Mouse (Mus musculus): ENCODE results near the gene Scn3b.

Gene Scn3b

DNA sequence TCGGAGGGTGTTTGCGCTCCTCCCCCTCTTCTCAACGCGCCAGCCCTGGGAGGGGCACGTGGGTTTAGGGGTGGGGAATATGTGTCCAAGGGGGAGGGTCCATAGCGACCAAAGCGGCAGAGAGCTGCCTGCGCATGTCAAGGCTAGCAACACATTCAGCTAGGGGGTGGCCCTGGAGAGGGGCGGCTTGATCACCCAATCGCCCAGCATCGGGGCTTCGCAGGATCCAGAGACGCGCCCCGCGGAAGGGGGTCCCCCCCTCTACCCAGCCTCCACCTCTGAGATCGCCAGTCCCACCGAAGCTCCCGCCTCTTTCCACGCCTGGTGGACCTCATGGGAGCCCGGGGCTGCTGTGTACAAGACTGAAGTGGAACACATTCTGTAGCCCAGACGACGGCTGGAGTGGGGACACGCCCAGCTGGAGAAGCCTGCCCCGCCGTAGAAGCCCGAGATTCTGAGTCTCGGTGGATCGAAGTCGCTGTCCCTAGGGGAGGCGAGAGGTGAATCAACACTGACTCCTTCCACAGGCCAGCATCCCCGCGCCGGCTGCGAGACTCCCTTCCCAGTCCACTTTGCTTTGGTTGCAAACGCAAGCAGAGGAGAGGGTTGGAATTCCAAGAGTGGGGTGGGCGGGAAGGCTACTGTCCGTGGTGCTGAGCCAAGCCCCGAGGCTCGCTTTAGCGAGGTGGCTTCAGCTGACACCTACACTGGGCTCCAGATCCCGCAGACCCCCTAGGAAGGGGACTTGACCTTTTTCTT, at the start of gene Scn3b:
Gene Scn3b, plus strand, starts transcription at position 115 of the 759 bp plus-strand sequence.
- DNase-seq (ENCODE audit: low spot score in 2 of 2) = peak; percentile 62 to 69

DNA sequence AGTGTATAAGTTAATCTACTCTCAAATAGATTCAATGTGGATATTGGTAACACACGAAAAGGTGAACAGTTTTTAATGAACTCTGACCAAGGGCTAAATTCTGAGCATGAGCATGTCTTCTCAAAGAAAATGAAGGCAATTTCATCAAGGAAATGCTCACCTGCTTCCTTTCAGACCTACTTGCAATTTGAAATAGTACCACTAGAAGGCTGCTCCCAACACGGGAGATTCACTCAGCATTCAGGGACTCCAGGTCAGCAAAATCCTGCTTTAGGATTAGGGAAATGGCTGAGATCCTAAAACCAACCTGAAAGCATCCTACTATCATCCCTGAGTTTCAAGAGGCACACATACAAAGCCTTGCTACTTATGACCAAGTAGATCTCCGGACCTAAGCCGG, 44.7 kb upstream of the Scn3b start:
- DNase-seq (ENCODE audit: low spot score in 2 of 2) = no peak

DNA sequence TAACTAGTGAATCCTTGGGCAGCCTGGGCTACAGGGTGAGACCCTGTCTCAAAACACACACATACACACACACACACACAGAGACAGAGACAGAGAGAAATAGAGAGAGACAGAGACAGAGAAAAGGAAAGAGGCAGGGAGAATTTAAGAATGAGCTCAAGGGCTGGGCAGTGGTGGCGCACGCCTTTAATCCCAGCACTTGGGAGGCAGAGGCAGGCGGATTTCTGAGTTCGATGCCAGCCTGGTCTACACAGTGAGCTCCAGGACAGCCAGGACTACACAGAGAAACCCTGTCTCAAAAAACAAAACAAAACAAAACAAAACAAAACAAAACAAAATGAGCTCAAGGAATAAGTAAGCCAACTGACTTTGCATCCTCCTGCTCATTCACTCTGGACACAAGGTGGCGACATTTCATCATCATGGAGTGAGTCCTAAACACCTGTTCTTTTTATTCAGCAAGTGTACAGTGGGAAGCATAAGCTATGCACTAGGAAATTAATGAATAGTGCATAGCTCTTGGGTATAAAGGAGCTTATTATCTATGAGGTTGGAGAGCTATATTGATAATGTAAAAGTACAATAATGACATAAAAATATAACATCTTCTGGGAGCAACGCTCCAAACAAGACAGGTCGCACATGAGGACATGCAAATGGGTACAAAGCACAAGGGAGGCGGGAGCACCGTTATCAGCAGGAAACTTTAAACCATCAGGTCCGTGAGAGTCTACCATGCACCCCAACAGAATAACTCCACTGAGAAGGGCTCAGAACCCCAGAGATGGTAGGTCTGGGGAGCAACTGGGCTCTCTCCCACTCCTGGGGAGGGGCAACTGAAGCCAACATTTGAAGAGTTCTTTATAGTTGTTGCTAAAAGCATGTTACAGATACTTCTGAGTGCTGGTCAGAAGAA, 40.9 kb upstream of the Scn3b start:
- DNase-seq (ENCODE audit: low spot score in 2 of 2) = peak in 1 of 2 experiments; percentile 26

DNA sequence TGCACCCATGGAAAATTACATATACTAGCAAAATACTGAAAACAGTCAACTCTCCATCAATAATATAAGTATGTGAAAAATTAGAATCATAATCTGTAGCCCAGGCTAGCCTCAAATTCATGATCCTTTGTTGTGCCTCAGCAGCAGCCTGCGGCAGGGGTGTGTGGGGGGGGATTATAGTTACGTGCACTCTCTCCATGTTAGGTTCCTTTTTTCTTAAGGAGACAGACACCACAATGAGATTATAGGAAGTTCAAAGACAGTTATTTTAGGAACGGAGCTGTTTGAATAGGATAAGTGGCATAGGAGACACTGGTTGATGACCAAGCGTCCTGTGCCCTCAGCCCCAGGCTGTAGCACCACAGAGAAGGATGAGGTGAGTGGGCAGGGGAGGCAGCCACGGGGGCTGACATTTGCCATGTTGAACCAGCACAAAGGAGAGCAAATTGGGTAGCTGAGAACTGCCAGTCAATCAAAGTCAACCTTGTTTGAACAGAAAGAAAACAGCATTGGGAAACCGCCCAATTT, 40.1 kb upstream of the Scn3b start:
- no peak for DNase-seq (ENCODE audit: low spot score in 2 of 2)

DNA sequence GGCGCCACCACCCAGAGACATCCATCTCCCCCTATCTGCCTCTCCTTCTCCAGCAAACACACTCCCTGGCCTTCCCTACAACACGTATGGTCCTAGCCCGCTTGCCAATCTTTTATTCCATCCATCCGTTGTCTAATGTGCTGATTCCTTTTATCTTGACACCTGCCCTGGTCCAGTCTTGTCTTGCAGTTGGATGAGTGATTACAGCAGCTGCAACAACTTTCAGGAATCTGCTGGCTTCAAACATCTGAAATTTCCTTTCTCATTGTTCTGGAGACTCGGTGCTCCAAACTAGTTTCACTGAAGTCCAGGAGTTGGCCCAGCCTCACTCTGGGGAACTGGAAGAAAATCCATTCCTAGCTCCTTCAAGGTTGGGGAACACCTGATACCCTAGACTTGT, 39.5 kb upstream of the Scn3b start:
- no peak for DNase-seq (ENCODE audit: low spot score in 2 of 2)

DNA sequence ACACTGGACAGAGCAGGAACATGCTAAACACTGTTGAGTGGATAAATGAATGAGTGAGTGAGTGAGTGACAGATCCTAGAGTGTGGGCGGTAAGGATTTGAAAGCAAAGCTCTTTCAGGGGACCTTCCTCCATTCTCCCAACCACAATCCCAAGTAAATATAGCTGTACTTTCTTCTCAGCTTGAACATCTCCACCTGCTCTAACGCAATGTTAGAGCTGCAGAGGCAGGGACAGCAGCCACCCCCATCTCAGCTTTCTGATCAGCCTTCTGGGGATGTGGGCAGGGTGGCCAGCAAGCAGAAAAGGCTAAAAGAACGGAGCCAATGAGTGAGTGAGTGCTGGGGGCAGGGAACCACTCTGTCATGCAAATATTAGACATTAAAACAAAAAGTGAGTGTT, 38.0 kb upstream of the Scn3b start:
- no peak for DNase-seq (ENCODE audit: low spot score in 2 of 2)

DNA sequence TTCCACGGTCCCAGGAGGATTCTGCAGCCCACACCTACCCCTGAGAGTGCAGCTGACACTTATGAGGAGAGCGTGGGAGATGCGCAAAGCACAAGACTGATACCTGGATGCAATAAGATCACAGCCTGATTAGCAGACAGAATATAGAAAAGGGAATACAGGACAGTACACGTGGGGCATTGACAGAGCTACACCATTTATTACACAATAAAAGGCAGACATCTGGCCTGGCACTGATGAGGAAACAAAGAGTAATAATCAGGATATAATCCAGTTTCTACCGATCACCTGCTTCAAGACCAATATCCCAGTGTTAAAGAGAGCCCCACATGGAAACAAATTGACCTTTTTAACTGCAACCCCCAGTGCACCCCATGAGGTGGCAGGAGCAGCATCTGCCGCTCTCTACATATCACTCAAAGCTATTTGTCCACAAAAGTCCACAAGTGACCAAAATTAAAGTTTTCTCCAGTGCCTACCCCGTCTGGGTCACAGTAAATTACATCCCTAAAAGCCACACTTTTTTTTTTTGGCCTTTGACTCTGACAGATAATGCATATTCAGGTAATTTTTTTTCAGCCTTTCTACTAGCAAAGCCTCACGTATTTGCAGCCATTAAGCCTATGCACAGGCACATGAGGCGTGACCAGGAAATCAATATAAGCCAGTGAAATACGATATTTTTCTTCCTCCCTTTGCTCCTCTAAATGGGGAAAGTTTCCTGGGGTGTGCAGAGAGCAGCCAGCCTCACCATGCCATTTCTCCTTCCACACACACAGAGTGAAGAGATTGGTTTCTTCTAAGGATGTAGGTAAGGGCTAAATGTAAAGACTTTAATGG, 34.6 kb upstream of the Scn3b start:
- no peak for DNase-seq (ENCODE audit: low spot score in 2 of 2)

DNA sequence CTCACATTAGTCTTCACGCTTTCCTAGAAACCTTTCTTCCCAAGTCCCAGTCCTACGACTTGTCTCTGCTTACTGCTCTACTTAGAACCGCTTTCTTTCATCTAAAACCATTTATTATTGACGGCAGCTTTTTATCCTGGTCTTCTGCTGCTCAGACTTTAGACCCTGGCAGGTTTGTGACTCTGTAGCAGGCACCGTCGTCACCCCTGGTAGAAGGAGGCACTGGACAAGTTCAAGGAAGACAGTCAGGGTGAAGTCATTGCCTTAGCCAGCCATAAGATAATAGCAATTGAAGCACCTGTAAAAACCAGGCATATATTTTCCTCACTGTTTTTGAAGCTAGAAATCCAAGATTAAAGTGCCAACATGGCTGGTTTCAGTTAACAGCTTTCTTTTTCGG, 33.8 kb upstream of the Scn3b start:
- DNase-seq (ENCODE audit: low spot score in 2 of 2) = no peak

DNA sequence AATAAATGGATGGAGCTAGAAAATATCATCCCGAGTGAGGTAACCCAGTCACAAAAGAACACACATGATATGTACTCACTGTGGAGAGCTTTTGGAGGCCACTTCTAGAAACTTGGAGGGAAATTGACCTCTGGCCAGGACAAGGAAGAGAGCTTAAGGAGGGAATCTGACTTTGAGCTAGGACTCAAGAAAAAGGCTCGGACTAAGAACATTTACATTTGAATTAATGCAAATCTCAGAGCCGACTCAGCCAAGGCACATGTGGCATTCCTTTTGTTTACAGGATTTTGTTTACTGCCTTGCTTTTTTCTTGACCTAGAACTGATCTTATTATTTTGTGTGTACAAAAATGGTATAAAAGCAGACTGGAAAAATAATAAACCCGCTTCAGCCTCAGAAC, 29.3 kb upstream of the Scn3b start:
- no peak for DNase-seq (ENCODE audit: low spot score in 2 of 2)

DNA sequence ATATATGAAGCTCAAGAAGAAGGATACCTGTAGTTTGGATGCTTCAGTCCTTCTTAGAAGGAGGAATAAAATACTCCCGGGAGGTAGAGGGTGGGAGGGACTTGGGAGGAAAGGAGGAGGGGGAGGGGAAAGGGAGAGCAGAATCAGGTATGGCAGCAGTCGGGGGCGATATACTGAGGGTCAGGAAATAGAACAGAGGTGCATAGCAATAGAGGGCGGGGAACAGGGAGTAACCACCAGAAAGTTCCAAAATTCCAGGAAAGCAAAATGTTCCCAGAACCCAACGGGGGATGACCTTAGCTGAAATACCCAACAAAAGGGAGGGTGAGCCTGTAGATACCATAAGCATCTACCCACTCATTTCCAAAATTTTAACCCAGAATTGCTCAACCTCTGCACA, 28.7 kb upstream of the Scn3b start:
- DNase-seq (ENCODE audit: low spot score in 2 of 2) = no peak

DNA sequence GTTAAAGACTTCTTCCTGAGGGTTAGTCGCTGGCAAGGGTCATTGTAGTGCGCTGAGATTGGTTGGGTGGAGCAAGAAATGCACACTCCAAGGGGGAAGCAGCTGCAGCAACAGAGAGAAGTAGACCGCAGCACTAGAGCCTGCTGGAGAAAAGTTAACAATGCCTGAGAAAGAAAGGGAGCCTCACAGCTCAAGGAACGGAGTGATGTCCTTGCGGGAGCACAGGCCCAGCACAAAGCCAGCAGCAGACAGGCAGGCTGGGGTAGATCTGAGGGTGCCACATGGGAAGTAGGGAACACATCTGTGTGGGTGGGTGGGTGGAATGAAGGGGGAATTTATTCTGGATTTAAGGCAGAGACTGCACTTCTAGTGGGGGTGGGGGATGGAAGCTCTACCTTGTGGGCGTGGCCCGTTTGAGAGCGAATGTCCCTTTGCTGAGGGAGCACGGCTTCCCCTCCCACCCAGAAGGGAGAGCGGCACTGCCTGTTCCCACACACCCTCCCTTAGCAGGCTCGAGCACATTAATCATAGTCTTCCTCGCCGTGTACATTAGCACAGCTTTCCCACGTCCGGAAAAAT, 27.7 kb upstream of the Scn3b start:
- DNase-seq (ENCODE audit: low spot score in 2 of 2) = peak; percentile 15 to 47

DNA sequence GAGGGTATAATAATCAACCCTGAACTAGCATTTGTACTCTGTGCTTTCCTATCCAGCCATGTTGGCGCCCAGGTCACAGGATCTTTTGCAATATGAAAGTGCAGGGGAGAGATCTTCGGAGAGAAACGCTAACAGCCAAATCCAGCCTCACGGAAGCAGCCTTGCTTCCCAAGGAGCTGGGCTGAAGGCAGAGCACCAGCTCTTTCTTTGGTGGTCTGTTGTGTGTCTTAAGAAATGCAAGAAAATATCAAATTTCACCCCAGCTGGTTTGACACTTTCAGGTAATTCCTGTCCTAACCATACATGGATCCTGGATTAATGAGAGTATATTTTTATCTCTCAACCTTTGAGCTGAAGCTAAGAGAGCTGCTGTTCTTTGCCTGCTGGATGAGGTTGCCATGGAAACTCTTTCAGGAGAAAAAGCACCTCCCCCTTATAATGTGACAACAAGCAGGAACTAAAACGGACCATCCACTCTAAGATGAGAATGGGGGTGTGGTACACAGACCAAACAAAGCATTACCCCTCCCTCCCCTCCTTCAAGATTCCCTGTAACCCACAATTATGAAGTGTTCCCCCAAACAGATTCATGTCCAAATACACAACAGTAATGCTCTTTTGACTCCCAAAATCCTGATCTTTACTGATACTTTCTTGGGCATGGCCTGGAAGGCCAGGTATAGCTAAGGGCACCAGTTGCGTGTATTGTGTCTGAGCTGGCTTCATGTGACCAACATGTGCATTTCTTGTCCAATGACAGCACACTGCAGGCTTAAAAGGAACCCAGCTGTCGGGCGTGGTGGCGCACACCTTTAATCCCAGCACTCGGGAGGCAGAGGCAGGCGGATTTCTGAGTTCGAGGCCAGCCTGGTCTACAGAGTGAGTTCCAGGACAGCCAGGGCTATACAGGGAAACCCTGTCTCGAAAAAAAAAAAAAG, 26.8 kb upstream of the Scn3b start:
- DNase-seq (ENCODE audit: low spot score in 2 of 2) = peak; percentile 15 to 22

DNA sequence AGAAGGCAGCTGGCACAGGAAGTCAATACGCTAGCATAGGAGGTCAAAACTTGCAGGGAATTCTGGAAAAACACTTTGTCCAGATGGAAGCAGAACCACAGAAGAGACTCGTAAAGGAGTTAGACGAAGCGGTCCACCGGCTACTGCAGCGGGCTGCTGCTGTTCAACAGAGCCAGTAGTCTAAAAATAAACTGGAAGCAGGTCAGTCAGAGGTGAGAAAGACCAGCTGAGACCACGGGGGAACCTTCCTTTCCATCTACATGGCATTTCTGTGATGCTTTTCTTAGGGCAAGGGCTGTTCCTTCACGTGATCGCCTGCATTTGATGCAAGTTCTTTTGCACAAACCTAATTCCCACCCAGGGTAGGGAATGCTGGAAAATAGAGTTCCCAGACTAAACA, 23.6 kb upstream of the Scn3b start:
- no peak for DNase-seq (ENCODE audit: low spot score in 2 of 2)

DNA sequence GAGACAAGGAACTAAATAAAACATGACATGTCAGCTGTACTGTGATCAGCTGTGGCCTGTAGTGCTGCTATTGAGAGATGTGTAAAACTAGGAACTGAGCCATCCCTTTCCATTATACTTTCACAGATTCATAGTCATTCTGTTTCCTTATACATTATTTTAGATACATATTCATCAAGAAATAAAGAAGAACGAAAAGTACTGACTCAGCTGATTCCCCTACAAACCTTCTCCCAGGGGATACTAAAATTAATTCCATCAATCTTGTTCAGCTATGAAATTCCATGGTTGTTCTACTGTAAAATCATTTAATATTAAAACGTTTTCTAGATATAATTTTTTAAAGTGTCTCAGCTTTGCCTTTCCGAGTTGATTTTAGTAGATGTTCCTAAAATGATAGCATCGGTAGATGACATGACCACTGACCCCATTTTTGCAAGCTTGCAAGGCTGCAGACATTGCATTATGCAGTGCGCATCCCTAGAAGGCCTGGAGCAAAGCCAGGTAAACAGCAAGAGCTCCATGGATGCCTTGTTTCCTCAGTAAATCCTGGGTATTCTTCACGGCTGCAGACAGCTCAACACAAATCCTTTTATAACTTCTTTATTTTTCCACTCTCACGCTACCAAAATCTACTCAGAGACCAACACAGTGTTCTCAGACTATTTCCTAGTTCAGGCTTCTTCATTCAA, 22.9 kb upstream of the Scn3b start:
- no peak for DNase-seq (ENCODE audit: low spot score in 2 of 2)

DNA sequence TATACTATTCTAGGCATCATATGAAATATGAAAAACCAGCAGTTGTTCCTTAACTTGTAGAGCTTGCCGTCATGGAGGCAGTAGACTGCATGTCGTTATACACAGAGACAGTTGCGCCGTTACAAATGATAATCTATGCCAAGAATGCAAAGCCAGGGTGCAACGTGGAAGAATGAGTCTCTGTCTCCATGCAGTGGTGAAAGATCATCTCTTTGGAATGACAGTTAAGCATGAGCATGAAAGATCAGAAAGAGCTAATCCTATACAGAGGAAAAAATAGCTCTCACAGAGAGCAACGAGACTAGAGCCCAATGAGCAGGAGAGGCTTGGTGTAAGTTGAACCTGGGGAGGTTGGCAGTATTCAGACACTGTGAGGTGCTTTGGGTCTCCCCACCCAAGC, 22.3 kb upstream of the Scn3b start:
- no peak for DNase-seq (ENCODE audit: low spot score in 2 of 2)

DNA sequence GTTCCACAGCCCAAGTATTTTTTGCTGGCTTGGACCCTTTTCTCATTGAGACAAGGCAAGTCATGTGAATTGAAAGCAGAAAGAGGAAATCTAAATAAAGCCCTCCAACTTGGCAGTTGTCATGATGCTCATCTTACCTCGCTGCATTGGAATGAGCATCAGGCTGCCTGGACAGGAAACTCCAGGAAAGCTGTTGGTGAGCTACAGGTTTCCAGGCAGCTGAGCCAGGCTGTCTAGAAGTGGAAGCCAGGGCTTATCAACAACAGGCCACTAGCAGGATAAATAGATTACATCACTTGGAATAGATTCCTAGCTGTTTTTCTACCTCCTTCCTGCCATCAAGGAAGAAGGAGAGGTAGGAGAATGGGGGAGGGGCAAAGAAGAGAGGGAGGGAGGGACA, 19.9 kb upstream of the Scn3b start:
- no peak for DNase-seq (ENCODE audit: low spot score in 2 of 2)

DNA sequence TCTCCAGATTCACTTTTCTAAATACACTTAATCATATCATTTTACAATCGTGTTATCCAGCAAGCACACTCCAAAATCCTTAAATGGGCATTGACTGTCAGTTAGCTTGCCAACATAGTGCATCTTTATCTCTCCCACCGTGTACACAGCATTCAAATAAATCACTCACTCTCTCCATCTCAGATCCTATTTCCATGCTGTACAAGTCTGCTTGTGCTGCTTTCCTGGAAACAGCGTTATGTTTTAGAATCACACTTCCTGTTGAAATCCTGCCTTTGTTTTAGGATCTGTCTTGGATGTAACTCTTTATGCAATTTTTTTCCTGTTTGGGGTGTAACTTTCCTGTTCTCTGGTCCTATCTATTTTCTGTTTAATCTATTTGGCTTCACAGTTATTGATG, 16.6 kb upstream of the Scn3b start:
- no peak for DNase-seq (ENCODE audit: low spot score in 2 of 2)

DNA sequence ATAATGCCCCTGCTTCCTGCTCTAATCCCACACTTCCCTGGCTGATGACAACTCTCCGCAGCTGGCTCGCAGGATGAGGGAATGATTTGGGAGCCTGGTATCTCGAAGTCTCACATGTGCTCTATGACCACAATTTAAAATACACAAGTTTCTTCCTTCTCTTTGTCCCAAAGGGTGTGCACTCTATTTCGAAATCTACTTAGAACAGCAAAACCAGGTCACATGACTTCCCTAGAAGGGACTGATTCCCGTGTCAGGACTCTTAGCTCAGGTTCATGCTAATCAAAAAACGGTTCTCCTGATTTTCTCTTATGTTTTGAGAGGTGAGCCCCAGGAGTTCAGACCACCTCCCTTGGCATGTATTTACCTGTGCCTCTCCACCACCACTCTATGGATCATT, 5.1 kb upstream of the Scn3b start:
- no peak for DNase-seq (ENCODE audit: low spot score in 2 of 2)

DNA sequence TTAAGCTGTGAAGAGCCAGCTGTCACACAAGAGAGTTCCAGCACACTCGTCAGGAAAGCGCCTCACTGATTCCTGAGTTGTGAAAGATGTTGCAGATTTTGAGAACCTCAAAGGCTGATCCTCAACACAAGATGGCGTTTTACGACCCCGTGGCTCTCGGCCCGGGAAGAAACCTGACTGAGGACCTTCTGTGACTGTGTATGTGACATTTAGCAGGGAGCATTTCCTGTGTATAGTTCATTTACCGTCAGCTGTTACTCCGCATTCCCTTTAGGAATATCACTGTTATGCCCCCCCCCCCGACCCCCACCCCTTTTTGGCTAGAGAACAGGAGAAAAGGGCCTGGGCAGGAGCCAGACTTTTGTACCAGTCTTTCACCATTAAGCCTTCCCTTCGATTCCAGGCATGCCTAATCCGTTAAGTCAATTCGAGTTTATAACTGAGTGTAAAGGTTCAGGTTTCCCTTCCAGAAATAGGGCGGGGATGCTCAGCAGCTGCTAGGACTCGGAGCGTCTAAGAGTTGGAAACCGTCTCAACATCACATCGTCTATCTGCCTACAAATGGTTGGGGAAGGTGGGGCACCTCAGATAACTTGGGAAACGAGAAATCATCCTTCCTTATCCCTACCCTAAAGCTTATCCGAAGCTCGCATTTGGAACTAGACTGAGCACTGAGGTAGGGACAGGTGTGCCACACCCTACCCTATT, 823 bp upstream of the Scn3b start:
- DNase-seq (ENCODE audit: low spot score in 2 of 2) = no peak
